Mouse (Mus musculus): ENCODE measurements at regions not wholly inside any gene's neighbourhood (a gene's known extent, or its start where the extent isn't known, plus 50 kb on each side); places are given as distances from the start of the nearest gene placed in this dataset.
A peak's percentile ranks its signal among the peaks of the same experiment; 100 is the strongest.

GRCm38 (mm10) chr1:34930571-34930970 is 80.8 kb downstream of the Plekhb2 start:
- no peak for DNase-seq (ENCODE audit: low spot score)

GRCm38 (mm10) chr1:34943196-34943595 is 93.4 kb downstream of the Plekhb2 start:
- DNase-seq (ENCODE audit: low spot score) = no peak

- no peak for DNase-seq (ENCODE audit: low spot score)
These were observed 112.1 kb downstream of the Plekhb2 start for GRCm38 (mm10) chr1:34961633-34962507.

GRCm38 (mm10) chr1:34962508-34962885 is 112.7 kb downstream of the Plekhb2 start:
- no peak for DNase-seq (ENCODE audit: low spot score)

- DNase-seq (ENCODE audit: low spot score) = no peak
These were observed 125.0 kb downstream of the Plekhb2 start for GRCm38 (mm10) chr1:34974801-34975200.

- DNase-seq (ENCODE audit: low spot score) = no peak
These were observed 128.4 kb downstream of the Plekhb2 start for GRCm38 (mm10) chr1:34978156-34978555.

GRCm38 (mm10) chr1:34979350-34979749 is 129.6 kb downstream of the Plekhb2 start:
- DNase-seq (ENCODE audit: low spot score) = no peak

GRCm38 (mm10) chr1:34981934-34982333 is 132.2 kb downstream of the Plekhb2 start:
- DNase-seq (ENCODE audit: low spot score) = no peak

GRCm38 (mm10) chr1:34982966-34983365 is 133.2 kb downstream of the Plekhb2 start:
- DNase-seq (ENCODE audit: low spot score) = no peak

- no peak for DNase-seq (ENCODE audit: low spot score)
These were observed 137.1 kb downstream of the Plekhb2 start for GRCm38 (mm10) chr1:34986861-34987260.

- DNase-seq (ENCODE audit: low spot score) = no peak
These were observed 138.0 kb downstream of the Plekhb2 start for GRCm38 (mm10) chr1:34987650-34988221.

- no peak for DNase-seq (ENCODE audit: low spot score)
These were observed 138.4 kb downstream of the Plekhb2 start for GRCm38 (mm10) chr1:34988225-34988624.

GRCm38 (mm10) chr1:35000801-35001200 is 151.0 kb downstream of the Plekhb2 start:
- DNase-seq (ENCODE audit: low spot score) = no peak

GRCm38 (mm10) chr1:35017471-35017870 is 167.7 kb downstream of the Plekhb2 start:
- peak; percentile 80 for DNase-seq (ENCODE audit: low spot score)

GRCm38 (mm10) chr1:35032619-35033018 is 182.8 kb downstream of the Plekhb2 start:
- peak; percentile 48 for DNase-seq (ENCODE audit: low spot score)

- no peak for DNase-seq (ENCODE audit: low spot score)
These were observed 223.0 kb downstream of the Plekhb2 start for GRCm38 (mm10) chr1:35072811-35073210.

GRCm38 (mm10) chr1:35094873-35095272 is 245.1 kb downstream of the Plekhb2 start:
- DNase-seq (ENCODE audit: low spot score) = no peak

GRCm38 (mm10) chr1:35095785-35096184 is 246.0 kb downstream of the Plekhb2 start:
- DNase-seq (ENCODE audit: low spot score) = peak; percentile 7

GRCm38 (mm10) chr1:35106665-35107064 is 256.9 kb downstream of the Plekhb2 start:
- no peak for DNase-seq (ENCODE audit: low spot score)

GRCm38 (mm10) chr1:35109801-35110200 is 260.0 kb downstream of the Plekhb2 start:
- no peak for DNase-seq (ENCODE audit: low spot score)

GRCm38 (mm10) chr1:35115521-35115920 is 265.7 kb downstream of the Plekhb2 start:
- no peak for DNase-seq (ENCODE audit: low spot score)

GRCm38 (mm10) chr1:35137907-35138306 is 288.1 kb downstream of the Plekhb2 start:
- DNase-seq (ENCODE audit: low spot score) = no peak

GRCm38 (mm10) chr1:35149036-35149435 is 299.3 kb downstream of the Plekhb2 start:
- no peak for DNase-seq (ENCODE audit: low spot score)

- no peak for DNase-seq (ENCODE audit: low spot score)
These were observed 312.7 kb downstream of the Plekhb2 start for GRCm38 (mm10) chr1:35162506-35162905.
